Mouse (Mus musculus) limb, embryonic 15.5 days (tissue): ENCODE measurements around the gene Kif27. TPM values are rescaled to one million over a fixed set of nuclear protein-coding genes. Genes with fewer than 3 reads are reported as not detected.

ENCODE experiments used
- ATAC-seq: fragments of 200-750 bp; cut with Nextera tagmentation; 2 replicates; pipeline ENCODE4 v1.8.0; 2017; ENCODE audit warnings: low read depth, moderate TSS enrichment; ENCODE audit not compliant: insufficient number of reproducible peaks, low FRiP score, low TSS enrichment
- H3K27ac ChIP-seq: fragments of 300-500 bp; sonication (generic); 2 replicates; pipeline ENCODE4 v1.5.1; 2015; ENCODE audit warnings: moderate library complexity, mild to moderate bottlenecking, inconsistent platforms
- H3K27me3 ChIP-seq: fragments of 300-500 bp; sonication (generic); 2 replicates; pipeline ENCODE4 v1.6.1; 2015; ENCODE audit warnings: inconsistent platforms
- H3K36me3 ChIP-seq: fragments of 300-500 bp; sonication (generic); 2 replicates; pipeline ENCODE4 v1.6.1; 2015; ENCODE audit warnings: inconsistent platforms
- H3K4me1 ChIP-seq: fragments of 300-500 bp; sonication (generic); 2 replicates; pipeline ENCODE4 v1.6.1; 2015; ENCODE audit warnings: inconsistent platforms
- H3K4me2 ChIP-seq: fragments of 300-500 bp; sonication (generic); 2 replicates; pipeline ENCODE4 v1.6.1; 2015; ENCODE audit warnings: mild to moderate bottlenecking, inconsistent platforms
- H3K4me3 ChIP-seq: fragments of 300-500 bp; sonication (generic); 2 replicates; pipeline ENCODE4 v1.5.1; 2015; ENCODE audit warnings: mild to moderate bottlenecking, inconsistent platforms
- H3K9ac ChIP-seq: fragments of 300-500 bp; sonication (generic); 2 replicates; pipeline ENCODE4 v1.6.1; 2015; ENCODE audit warnings: inconsistent platforms
- H3K9me3 ChIP-seq: fragments of 300-500 bp; sonication (generic); 2 replicates; pipeline ENCODE4 v1.6.1; 2016; ENCODE audit warnings: inconsistent platforms
- WGBS: fragments of 180-500 bp; shearing (Covaris S2); methylation state at CpG from one replicate; pipeline ENCODE4 v1.1.7; 2015; 5-methylcytosine and 5-hydroxymethylcytosine counted together
- polyA plus RNA-seq: library from polyadenylated mRNA; unstranded; fragments of >200 nt; fragmentation: Nextera tagmentation; extraction: Ambion mirVana; gene quantifications from 2 replicates; pipeline ENCODE4 v1.2.1, GENCODE M21; 2015

Gene Kif27
- polyA plus RNA-seq, 1 experiment from 2014 or later: 0.45 TPM

DNA sequence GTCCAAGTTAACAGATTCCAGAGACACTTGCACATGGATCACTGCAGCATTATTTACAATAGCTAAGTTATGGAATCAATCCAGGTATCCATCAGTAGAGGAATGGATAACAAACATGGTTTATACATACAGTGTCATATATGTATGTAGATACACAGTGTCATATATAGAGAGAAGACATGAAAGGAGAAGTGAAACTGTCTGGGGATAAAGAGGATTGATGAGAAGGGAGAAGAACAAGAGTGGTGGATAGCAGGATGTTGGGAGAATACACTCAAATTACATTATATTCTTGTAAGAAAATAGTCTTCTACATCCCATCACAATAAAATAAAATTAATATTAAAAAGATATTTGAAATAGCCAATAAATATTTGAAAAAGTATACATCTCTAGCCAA is 5.9 kb downstream of the Kif27 start:
- Histone ChIP-seq H3K27me3 (no peaks in the 10 kb centered on the region), H3K36me3 (no peaks in the 10 kb centered on the region), H3K4me1 (no peaks in the 10 kb centered on the region), H3K9ac (no peak overlapping the region), H3K9me3 (no peaks in the 10 kb centered on the region), H3K27ac (no peak overlapping the region), H3K4me3 (no peak overlapping the region), H3K4me2 (no peak overlapping the region)
- ATAC-seq: no peak

DNA sequence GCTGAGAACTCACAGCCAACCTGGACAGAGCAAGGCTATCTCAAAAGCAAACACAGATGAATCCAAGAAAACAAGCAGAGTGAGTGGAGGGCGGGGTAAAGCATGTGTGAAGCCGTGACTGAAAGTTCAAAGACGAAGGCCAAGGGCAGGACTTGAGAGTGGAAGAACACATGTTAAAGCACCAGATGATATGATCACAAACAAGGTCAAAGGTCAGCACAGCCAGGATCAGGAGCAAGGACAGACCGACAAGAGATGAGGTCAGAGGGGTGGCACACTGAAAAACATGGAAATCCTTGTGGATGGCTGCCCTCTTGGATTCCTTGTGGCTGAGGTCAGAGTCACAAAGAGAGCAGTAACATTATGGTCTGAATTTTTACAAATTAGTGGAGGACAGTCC is 8.3 kb downstream of the Kif27 start:
- no peaks in the 10 kb centered on the region for H3K36me3 ChIP-seq
- no peak for ATAC-seq
- H3K9ac ChIP-seq: no peak overlapping the region
- H3K27me3 ChIP-seq: no peaks in the 10 kb centered on the region
- H3K27ac ChIP-seq: no peak overlapping the region
- no peak overlapping the region for H3K4me3 ChIP-seq
- WGBS: 55% methylated on average over 4 of the region's 4 CpGs
- H3K4me1 ChIP-seq: no peaks in the 10 kb centered on the region
- no peak overlapping the region for H3K4me2 ChIP-seq
- no peaks in the 10 kb centered on the region for H3K9me3 ChIP-seq

DNA sequence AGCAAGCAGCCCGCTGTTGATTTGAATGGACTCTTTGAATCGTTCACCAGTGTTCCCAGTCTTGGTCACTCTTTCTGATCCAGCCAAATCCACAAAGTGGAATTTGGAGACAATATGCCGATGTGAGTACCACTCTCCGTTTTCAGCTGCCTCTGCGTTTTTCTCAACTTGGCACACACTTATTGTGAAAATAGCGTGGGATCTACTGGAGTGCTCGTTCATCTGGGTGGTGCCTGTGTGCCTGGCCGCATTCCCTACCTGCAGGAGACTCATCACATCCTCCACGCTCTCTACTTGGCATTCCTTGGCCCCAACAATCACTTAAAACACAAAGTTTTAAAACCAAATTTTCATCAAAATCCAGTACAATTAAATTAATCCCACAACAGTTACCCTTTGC is 14.4 kb downstream of the Kif27 start:
- H3K4me1 ChIP-seq: no peaks in the 10 kb centered on the region
- no peak overlapping the region for H3K9ac ChIP-seq
- 74% methylated on average over 9 of the region's 9 CpGs for WGBS
- no peaks in the 10 kb centered on the region for H3K36me3 ChIP-seq
- H3K4me2 ChIP-seq: no peak overlapping the region
- no peak overlapping the region for H3K4me3 ChIP-seq
- no peak for ATAC-seq
- no peaks in the 10 kb centered on the region for H3K27me3 ChIP-seq
- no peaks in the 10 kb centered on the region for H3K9me3 ChIP-seq
- H3K27ac ChIP-seq: no peak overlapping the region

DNA sequence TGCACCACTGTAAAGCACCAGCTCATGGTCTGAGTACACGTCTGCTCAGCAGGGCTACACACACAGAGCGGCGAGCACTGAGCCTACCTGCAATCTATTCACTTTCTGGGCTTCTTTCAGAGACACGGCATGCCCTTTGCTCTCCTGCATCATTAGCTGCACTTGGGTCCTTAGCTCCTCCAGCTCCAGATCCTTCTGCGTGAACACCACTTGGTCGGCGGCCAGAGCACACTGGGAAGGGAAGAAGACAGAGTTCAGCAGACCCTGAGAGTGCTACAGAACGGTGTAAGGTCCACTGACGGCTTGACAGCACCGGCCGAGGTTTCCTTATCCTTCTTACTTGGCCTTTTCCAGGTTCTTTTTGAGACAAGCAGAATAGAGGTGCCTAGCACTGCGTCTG is 21.5 kb downstream of the Kif27 start:
- no peaks in the 10 kb centered on the region for H3K27me3 ChIP-seq
- no peak for ATAC-seq
- no peak overlapping the region for H3K9ac ChIP-seq
- WGBS: 78% methylated on average over 12 of the region's 12 CpGs
- no peaks in the 10 kb centered on the region for H3K36me3 ChIP-seq
- no peak overlapping the region for H3K4me3 ChIP-seq
- H3K27ac ChIP-seq: no peak overlapping the region
- H3K4me2 ChIP-seq: no peak overlapping the region
- no peaks in the 10 kb centered on the region for H3K9me3 ChIP-seq
- H3K4me1 ChIP-seq: no peaks in the 10 kb centered on the region

DNA sequence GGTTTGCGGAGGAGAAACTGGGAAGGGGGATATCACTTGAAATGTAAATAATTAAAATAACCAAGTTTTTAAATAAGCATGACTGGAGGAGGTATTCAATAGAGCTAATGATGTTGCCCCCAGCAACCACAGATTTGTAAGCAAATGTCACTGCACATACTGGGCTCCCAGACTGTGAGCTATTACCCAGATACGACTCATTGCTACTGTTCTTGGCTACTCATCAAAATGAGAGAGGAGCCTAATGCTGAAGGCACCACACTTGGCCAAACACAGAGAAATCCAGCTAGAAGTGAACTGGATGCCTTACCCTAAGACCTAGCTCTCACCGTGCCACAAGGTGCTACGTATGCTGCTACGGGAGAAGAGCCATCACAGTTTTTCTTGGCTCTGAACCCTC is 24.8 kb downstream of the Kif27 start:
- H3K4me2 ChIP-seq: no peak overlapping the region
- H3K4me1 ChIP-seq: no peaks in the 10 kb centered on the region
- no peaks in the 10 kb centered on the region for H3K27me3 ChIP-seq
- WGBS: 96% methylated on average over 5 of the region's 5 CpGs
- H3K9ac ChIP-seq: no peak overlapping the region
- no peak overlapping the region for H3K4me3 ChIP-seq
- H3K27ac ChIP-seq: no peak overlapping the region
- no peaks in the 10 kb centered on the region for H3K9me3 ChIP-seq
- H3K36me3 ChIP-seq: no peaks in the 10 kb centered on the region
- ATAC-seq: no peak

DNA sequence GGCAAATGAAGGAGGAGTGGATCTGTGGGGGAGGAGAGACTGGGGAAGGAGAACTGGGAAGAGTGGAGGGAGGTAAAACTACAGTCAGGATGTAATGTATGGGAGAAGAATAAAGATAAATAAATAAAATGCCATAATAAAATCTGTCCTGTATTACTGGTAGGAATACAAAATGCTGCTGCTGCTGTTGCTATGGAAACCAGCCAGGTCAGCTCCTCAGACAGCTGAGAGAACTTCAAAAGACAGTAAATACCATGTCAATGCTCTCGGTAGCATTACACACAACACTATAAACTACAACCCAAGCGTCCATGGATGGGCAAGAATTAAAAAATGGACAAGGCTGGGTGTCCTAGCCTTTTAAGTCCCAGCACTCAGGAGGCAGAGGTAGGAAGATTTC is 41.2 kb downstream of the Kif27 start:
- Histone ChIP-seq H3K27ac (no peak overlapping the region), H3K4me3 (no peak overlapping the region), H3K9ac (no peak overlapping the region), H3K9me3 (no peaks in the 10 kb centered on the region), H3K4me1 (no peaks in the 10 kb centered on the region), H3K36me3 (no peaks in the 10 kb centered on the region), H3K27me3 (no peaks in the 10 kb centered on the region), H3K4me2 (no peak overlapping the region)
- WGBS: 54% methylated on average over 2 of the region's 2 CpGs
- no peak for ATAC-seq

DNA sequence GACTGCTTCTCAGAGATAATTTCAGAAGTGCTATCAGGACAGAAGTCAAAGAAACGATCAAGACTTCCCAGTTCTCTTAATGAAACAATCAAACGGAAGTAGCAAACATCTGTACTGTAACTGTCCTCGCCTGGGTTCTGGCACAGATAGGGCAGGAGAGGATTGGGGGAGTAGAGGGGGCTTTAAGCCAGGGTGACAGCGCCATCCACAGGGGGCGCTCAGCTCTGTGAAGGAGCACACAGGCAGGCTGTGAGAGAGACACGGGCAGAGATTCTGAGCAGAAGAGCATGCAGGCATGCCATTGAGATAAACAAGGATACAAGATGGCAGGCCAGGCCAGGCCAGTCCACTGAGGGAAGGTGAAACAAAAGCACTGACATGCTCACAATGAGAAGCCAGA is 43.9 kb downstream of the Kif27 start:
- H3K27ac ChIP-seq: no peak overlapping the region
- no peaks in the 10 kb centered on the region for H3K36me3 ChIP-seq
- H3K4me2 ChIP-seq: no peak overlapping the region
- no peak overlapping the region for H3K4me3 ChIP-seq
- no peak for ATAC-seq
- H3K4me1 ChIP-seq: no peaks in the 10 kb centered on the region
- H3K27me3 ChIP-seq: no peaks in the 10 kb centered on the region
- no peak overlapping the region for H3K9ac ChIP-seq
- WGBS: 68% methylated on average over 6 of the region's 6 CpGs
- H3K9me3 ChIP-seq: no peaks in the 10 kb centered on the region

DNA sequence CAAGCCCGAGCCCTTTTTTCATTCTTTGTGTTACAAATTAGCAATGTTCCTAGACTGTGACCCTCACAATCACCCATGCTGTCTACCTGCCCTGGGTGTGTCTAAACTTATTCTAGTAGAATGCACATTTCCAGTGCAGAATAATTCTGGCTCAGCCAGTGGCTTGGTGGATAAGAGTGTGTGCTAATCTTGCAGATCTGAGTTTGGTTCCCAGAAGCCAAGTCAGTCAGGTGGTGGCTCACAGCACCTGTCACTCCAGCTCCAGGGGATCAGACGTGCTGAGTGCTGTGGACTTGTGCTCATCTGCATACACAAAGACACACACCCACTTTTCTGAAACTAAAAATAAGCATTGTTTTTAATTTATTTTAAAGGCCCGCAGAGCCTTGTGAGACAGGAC is 45.2 kb downstream of the Kif27 start:
- WGBS: 74% methylated on average over 3 of the region's 3 CpGs
- no peak for ATAC-seq

DNA sequence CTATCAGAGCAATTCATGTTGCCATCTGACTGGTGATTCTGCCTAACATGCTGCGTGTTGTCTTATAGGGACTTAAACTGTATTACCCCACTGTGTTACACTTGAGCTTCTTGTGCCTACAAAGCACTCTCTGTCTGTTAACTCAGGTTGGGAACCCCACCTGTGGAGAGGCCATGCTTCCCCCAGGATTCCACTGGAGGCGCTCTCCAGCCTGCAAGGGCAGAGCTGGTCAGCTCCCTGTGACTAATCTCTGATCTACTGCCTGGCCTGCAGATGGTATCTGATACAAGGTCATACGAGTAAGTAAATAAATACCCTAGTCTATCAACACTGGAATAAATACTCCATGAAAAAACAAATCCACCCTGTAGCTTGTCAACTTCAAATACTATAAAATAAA is 47.6 kb downstream of the Kif27 start:
- 55% methylated on average over 3 of the region's 3 CpGs for WGBS
- no peak for ATAC-seq
- Histone ChIP-seq H3K27me3 (no peaks in the 10 kb centered on the region), H3K4me2 (no peak overlapping the region), H3K9me3 (no peaks in the 10 kb centered on the region), H3K36me3 (no peaks in the 10 kb centered on the region), H3K4me3 (no peak overlapping the region), H3K4me1 (no peaks in the 10 kb centered on the region), H3K9ac (no peak overlapping the region), H3K27ac (no peak overlapping the region)

More for the DNA sequence above, 45.2 kb downstream of the Kif27 start:
- Histone ChIP-seq H3K4me2 (no peak overlapping the region), H3K9ac (no peak overlapping the region), H3K27ac (no peak overlapping the region), H3K36me3 (no peaks in the 10 kb centered on the region), H3K27me3 (no peaks in the 10 kb centered on the region), H3K9me3 (no peaks in the 10 kb centered on the region), H3K4me1 (no peaks in the 10 kb centered on the region), H3K4me3 (no peak overlapping the region)

DNA sequence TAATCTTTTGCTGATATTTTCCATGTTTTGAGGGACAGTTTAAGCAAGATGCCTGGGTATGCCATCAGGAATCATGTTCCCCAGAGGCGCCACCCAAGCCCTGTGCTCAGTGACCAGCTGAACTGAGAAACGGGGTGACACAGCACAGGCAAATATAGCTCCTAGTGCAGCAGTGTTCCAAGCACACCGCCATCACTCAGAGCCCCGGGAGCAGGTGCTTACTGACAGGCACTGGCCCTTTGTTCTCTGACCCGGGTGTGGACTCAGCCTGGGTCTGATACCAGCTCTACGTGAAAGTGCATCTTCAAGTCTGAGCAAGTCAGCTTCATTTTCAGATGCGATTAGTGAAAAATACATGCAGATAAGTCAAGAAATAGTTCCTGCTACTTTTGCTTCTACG is 49.4 kb downstream of the Kif27 start:
- no peaks in the 10 kb centered on the region for H3K4me1 ChIP-seq
- H3K9ac ChIP-seq: no peak overlapping the region
- no peak overlapping the region for H3K4me3 ChIP-seq
- 72% methylated on average over 8 of the region's 8 CpGs for WGBS
- no peak for ATAC-seq
- H3K4me2 ChIP-seq: no peak overlapping the region
- no peaks in the 10 kb centered on the region for H3K9me3 ChIP-seq
- no peak overlapping the region for H3K27ac ChIP-seq
- H3K27me3 ChIP-seq: no peaks in the 10 kb centered on the region
- H3K36me3 ChIP-seq: no peaks in the 10 kb centered on the region

DNA sequence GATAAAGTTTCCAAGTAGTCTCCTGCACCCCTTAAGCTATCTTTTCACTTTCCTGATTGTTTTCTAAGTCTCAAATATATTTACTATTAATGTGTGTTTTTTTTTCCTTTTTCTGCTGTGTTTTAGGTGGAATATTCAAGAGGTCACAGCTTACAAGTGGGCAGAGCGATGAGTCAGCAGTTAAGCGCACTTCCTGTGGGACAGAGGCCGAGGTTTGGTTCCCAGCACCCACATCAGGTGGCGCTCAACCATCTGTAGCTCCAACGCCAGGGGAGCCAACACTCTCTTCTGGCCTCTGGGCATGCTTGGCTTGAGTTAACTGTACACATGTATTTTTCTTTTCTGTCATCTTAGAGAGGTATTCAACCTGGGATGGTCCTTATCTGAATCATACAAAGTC is 51.5 kb downstream of the Kif27 start:
- no peak overlapping the region for H3K9ac ChIP-seq
- H3K4me2 ChIP-seq: no peak overlapping the region
- no peak overlapping the region for H3K4me3 ChIP-seq
- no peaks in the 10 kb centered on the region for H3K36me3 ChIP-seq
- no peaks in the 10 kb centered on the region for H3K9me3 ChIP-seq
- H3K4me1 ChIP-seq: no peaks in the 10 kb centered on the region
- WGBS: 82% methylated on average over 5 of the region's 5 CpGs
- no peaks in the 10 kb centered on the region for H3K27me3 ChIP-seq
- no peak for ATAC-seq
- no peak overlapping the region for H3K27ac ChIP-seq

DNA sequence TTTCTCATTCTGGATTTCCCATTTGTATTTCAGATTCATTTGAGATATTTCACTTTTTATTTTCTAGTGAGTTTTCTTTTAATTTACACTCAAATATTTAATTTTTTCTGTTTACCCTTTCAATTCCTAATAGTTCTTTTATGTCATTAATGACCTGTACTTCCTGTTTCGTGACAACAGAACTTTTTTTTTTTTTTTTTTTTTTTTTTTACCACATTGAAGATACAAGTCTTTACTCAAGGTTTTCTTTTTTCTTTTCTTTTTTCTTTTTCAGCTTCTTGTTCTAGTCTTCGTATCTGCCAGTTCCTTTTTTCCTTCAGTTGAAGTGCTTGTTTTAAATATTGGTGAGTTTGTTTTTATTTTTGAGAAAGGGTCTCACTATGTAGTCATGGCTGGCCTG is 53.7 kb downstream of the Kif27 start:
- Histone ChIP-seq H3K4me1 (no peaks in the 10 kb centered on the region), H3K27ac (no peak overlapping the region), H3K9me3 (no peaks in the 10 kb centered on the region), H3K36me3 (no peaks in the 10 kb centered on the region), H3K27me3 (no peaks in the 10 kb centered on the region), H3K9ac (no peak overlapping the region), H3K4me3 (no peak overlapping the region), H3K4me2 (no peak overlapping the region)
- no peak for ATAC-seq
- WGBS: 91% methylated on average over 2 of the region's 2 CpGs

DNA sequence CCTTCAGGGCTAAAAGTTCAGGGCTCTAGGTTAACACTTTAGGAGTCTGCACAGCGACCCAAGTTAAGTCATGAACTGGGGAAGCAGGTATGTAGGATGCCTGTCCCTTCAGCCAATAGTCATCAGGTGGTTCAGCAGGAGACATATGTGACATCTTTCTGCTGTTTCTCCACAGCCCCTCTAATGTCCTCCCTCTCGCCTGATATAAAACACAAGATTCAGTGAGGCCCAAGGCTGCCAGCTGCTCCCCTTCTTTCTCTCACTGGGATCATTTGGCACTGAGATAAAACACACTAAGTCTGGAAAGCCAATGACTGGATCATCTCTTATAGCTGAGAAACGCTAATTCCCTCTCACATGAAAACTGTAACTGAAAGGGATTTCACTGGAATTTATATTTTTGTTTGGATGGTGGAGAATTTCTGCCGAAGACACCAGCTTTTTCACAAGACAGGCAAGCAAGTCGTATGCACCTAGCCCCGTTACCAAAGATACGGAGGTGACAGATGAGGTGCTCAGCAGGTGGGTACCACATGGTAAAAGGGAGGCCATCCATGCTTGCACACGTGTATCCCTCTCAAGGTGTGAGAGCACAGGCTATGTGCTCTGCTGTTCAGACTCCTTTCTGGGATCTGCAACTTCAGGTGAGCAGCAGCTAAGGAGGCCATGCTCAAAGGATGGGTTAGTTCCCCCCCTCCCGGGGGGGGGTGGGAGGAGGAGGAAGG is 56.3 kb downstream of the Kif27 start:
- no peak overlapping the region for H3K27ac ChIP-seq
- no peak overlapping the region for H3K4me2 ChIP-seq
- no peaks in the 10 kb centered on the region for H3K36me3 ChIP-seq
- H3K4me3 ChIP-seq: no peak overlapping the region
- no peaks in the 10 kb centered on the region for H3K9me3 ChIP-seq
- H3K9ac ChIP-seq: no peak overlapping the region
- ATAC-seq: no peak
- 71% methylated on average over 9 of the region's 9 CpGs for WGBS
- no peaks in the 10 kb centered on the region for H3K4me1 ChIP-seq
- H3K27me3 ChIP-seq: no peaks in the 10 kb centered on the region
